Mouse (Mus musculus) heart, embryonic 12.5 days (tissue): ENCODE measurements around the gene Tctex1d4. TPM values are rescaled to one million over a fixed set of nuclear protein-coding genes. Genes with fewer than 3 reads are reported as not detected.

Experiments used
- ATAC-seq: fragments of 200-750 bp; cut with Nextera tagmentation; 2 replicates; pipeline ENCODE4 v1.8.0; 2017; ENCODE audit warnings: moderate TSS enrichment, moderate library complexity; ENCODE audit not compliant: insufficient number of reproducible peaks, low FRiP score
- H3K27ac ChIP-seq: fragments of 300-500 bp; sonication (generic); 2 replicates; pipeline ENCODE4 v1.5.1; 2016; ENCODE audit warnings: mild to moderate bottlenecking, moderate library complexity; ENCODE audit not compliant: poor library complexity, severe bottlenecking
- H3K27me3 ChIP-seq: fragments of 300-500 bp; sonication (generic); replicated peaks from 2 replicates; pipeline ENCODE4 v1.6.1; 2016; ENCODE audit warnings: mild to moderate bottlenecking, moderate library complexity
- H3K36me3 ChIP-seq: fragments of 300-500 bp; sonication (generic); 2 replicates; pipeline ENCODE4 v1.6.1; 2016; ENCODE audit warnings: mild to moderate bottlenecking, moderate library complexity
- H3K4me1 ChIP-seq: fragments of 300-500 bp; sonication (generic); replicated peaks from 2 replicates; pipeline ENCODE4 v1.6.1; 2016; ENCODE audit warnings: mild to moderate bottlenecking
- H3K4me2 ChIP-seq: fragments of 300-500 bp; sonication (generic); 2 replicates; pipeline ENCODE4 v1.6.1; 2016; ENCODE audit warnings: mild to moderate bottlenecking, moderate library complexity
- H3K4me3 ChIP-seq: fragments of 300-500 bp; sonication (generic); 2 replicates; pipeline ENCODE4 v1.5.1; 2016; ENCODE audit warnings: mild to moderate bottlenecking
- H3K9ac ChIP-seq: fragments of 300-500 bp; sonication (generic); 2 replicates; pipeline ENCODE4 v1.6.1; 2016; ENCODE audit warnings: mild to moderate bottlenecking, moderate library complexity
- H3K9me3 ChIP-seq: fragments of 300-500 bp; sonication (generic); replicated peaks from 2 replicates; pipeline ENCODE4 v1.6.1; 2016; ENCODE audit warnings: mild to moderate bottlenecking, moderate library complexity
- WGBS: fragments of 180-500 bp; shearing (Covaris S2); methylation state at CpG from one replicate; pipeline ENCODE4 v1.1.7; 2016; 5-methylcytosine and 5-hydroxymethylcytosine counted together
- microRNA-seq: library from miRNA; unstranded; fragments of <30 nt; microRNA quantifications from one replicate; pipeline ENCODE4, GENCODE M21; 2017
- polyA plus RNA-seq: library from polyadenylated mRNA; unstranded; fragments of >200 nt; fragmentation: Nextera tagmentation; extraction: Ambion mirVana; gene quantifications from 2 replicates; pipeline ENCODE4 v1.2.1, GENCODE M21; 2016

Tctex1d4 gene
- polyA plus RNA-seq, 1 experiment from 2014 or later: not detected

DNA sequence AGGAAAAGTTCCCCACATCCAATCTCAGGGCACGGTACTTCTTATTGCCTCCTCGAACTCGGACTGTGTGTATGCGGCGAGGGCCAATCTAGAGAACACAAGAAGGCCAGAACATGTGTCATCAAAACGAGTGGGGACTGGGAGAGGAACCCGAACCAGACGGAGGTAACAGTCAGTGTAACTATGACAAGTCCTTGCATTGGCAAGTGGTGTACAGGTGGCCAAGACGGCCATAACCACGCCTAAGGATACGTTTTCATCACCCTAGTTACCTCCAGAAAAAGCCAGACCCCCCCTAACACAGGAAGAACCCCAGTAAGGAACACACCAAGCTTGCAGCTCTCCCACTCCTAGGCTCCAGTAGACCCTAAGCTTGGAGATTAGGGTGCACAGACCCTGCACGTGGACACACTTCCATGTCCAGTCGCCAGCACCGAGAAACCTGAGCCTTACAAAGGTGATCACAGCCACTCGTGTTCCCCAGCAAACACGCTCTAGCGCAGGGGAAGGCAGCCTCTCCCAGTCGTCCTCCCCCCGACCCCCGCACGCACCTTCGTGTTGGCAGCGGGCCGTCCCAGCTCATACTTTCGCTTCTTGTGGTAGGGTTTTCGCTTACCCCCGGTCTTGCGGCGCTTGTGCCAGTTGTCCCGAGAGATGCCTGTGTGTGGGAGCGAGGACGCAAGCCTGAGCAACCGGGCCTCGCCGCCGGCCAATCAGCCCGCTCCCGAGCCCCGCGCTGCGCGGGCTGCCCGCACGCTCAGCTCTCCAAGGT lies 28.6 kb downstream of the Tctex1d4 start:
- H3K4me2 ChIP-seq: peak overlapping the region; percentile 81
- ATAC-seq: no peak
- peak overlapping the region; percentile 92 for H3K27ac ChIP-seq
- H3K4me1 ChIP-seq: peaks cover 26% of the 10 kb centered on the region
- peak overlapping the region; percentile 97 for H3K4me3 ChIP-seq
- WGBS: 2% methylated on average over 44 of the region's 44 CpGs
- H3K9me3 ChIP-seq: no peaks in the 10 kb centered on the region
- H3K27me3 ChIP-seq: no peaks in the 10 kb centered on the region
- H3K36me3 ChIP-seq: peaks cover 57% of the 10 kb centered on the region
- H3K9ac ChIP-seq: peak overlapping the region; percentile 100

GRCm38 (mm10) chr4:117155792-117156355 lies 29.3 kb downstream of the Tctex1d4 start, which contains the start of gene Rps8:
Rps8 (minus strand) TSS chr4:117156243.
- ATAC-seq: peak; percentile 92
- H3K4me3 ChIP-seq: peak within 1 kb of the TSS; percentile 97
- no peaks in the 10 kb centered on the region for H3K27me3 ChIP-seq
- peaks cover 57% of the 10 kb centered on the region for H3K36me3 ChIP-seq
- H3K9ac ChIP-seq: peak within 1 kb of the TSS; percentile 100
- WGBS: under 1% methylated on average over 52 of the region's 52 CpGs
- peak within 1 kb of the TSS; percentile 92 for H3K27ac ChIP-seq
- peak within 1 kb of the TSS; percentile 81 for H3K4me2 ChIP-seq
- H3K4me1 ChIP-seq: peaks cover 26% of the 10 kb centered on the region
- no peaks in the 10 kb centered on the region for H3K9me3 ChIP-seq

- Histone ChIP-seq H3K36me3 (peaks cover 57% of the 10 kb centered on the region), H3K4me2 (peak overlapping the region; percentile 81), H3K27me3 (no peaks in the 10 kb centered on the region), H3K4me3 (peak overlapping the region; percentile 97), H3K27ac (peak overlapping the region; percentile 92; the same call in 1 of the 2 replicates), H3K9ac (no peak overlapping the region), H3K9me3 (no peaks in the 10 kb centered on the region), H3K4me1 (peaks cover 26% of the 10 kb centered on the region)
- 29% methylated on average over 6 of the region's 6 CpGs for WGBS
- ATAC-seq: no peak
Measured at GRCm38 (mm10) chr4:117156372-117156771, 29.8 kb downstream of the Tctex1d4 start.

DNA sequence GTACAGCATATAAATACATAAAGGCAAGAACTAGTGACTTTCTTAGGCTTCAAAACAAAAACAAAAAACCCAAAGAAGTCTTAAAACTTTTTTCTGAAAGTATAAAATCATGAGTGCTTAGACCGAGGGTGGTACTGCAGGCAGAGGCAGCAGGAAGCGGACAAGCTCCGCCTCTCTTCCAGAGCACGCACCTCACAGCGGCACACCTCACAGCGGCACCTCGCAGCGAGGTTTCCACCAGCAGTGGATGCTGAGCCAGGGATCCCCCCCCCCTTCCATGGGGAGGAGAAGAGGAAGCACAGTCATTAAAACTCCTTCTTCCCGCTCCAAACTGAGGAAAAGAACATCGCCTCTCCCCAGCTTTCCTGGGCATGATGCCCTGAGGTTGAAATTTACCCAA lies 33.1 kb downstream of the Tctex1d4 start:
- H3K27ac ChIP-seq: no peak overlapping the region
- peaks cover 57% of the 10 kb centered on the region for H3K36me3 ChIP-seq
- no peaks in the 10 kb centered on the region for H3K9me3 ChIP-seq
- no peak overlapping the region for H3K9ac ChIP-seq
- no peak for ATAC-seq
- H3K4me2 ChIP-seq: no peak overlapping the region
- no peaks in the 10 kb centered on the region for H3K27me3 ChIP-seq
- no peaks in the 10 kb centered on the region; the same call in 1 of the 2 replicates for H3K4me1 ChIP-seq
- WGBS: 83% methylated on average over 10 of the region's 10 CpGs
- no peak overlapping the region for H3K4me3 ChIP-seq

DNA sequence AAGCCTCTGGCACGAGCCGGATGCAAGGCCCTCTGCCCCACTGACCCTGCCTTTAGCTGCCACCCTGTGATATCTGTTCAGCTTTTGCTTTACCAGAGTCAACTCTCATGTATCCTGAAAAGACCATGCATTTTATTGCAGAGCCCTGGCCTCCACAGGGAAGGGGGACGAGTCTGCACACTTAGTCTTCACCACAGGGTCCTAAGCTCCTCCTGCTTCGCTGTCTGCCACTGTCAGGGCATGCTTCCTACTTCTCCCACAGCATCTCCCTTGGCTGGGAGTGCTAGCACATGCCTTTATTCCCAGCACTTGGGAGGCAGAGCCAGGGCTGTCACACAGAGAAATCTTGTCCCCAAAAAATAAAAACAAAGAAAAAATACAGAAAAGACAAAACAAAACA lies 34.6 kb downstream of the Tctex1d4 start:
- Histone ChIP-seq H3K9me3 (no peaks in the 10 kb centered on the region), H3K4me2 (no peak overlapping the region), H3K36me3 (peaks cover 68% of the 10 kb centered on the region), H3K27ac (no peak overlapping the region), H3K4me1 (no peaks in the 10 kb centered on the region), H3K9ac (no peak overlapping the region), H3K4me3 (no peak overlapping the region), H3K27me3 (no peaks in the 10 kb centered on the region)
- 76% methylated on average over 4 of the region's 4 CpGs for WGBS
- ATAC-seq: no peak

DNA sequence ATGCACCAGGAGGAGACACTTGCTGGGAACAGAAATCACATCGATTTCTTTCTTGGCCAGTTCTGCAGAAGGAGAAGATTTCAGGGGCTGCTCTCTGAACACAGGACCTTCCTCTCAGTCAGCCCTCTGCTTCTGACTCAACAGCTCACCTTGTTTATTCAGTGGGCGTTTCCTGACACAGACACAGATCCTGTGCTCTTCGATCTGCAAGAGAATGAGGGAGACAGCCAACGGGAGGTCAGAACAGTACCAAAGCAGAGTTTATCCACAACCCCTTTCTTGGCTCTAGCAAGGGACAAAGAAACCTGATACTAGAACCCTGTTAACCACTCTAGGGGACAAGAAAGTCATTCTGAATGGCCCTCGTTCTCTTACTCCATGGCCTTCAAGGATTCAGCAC lies 43.3 kb downstream of the Tctex1d4 start:
- no peak for ATAC-seq
- peaks cover 97% of the 10 kb centered on the region for H3K36me3 ChIP-seq
- H3K27me3 ChIP-seq: no peaks in the 10 kb centered on the region
- H3K4me1 ChIP-seq: no peaks in the 10 kb centered on the region
- 88% methylated on average over 5 of the region's 5 CpGs for WGBS
- no peak overlapping the region for H3K27ac ChIP-seq
- H3K4me2 ChIP-seq: no peak overlapping the region
- no peak overlapping the region for H3K9ac ChIP-seq
- no peak overlapping the region for H3K4me3 ChIP-seq
- no peaks in the 10 kb centered on the region for H3K9me3 ChIP-seq

Small RNA genes within 50 kb of the gene (microRNA-seq; reads per million reads assigned to microRNA genes)
- not detected for gene Gm22398

Other genes with a start within 250 kb of the Tctex1d4 start
- gene Zswim5, start 249.4 kb upstream of the Tctex1d4 start, polyA plus RNA-seq: 0.50 and 0.79 TPM in 2 replicates
- 90.9 and 92.2 TPM in 2 replicates for gene Urod, start 132.4 kb upstream of the Tctex1d4 start, polyA plus RNA-seq
- 6.8 and 8.0 TPM in 2 replicates for gene Hectd3, start 131.5 kb upstream of the Tctex1d4 start, polyA plus RNA-seq
- gene Eif2b3, start 107.4 kb upstream of the Tctex1d4 start, polyA plus RNA-seq: 25.2 and 29.2 TPM in 2 replicates
- gene Ptch2, start 30.7 kb upstream of the Tctex1d4 start, polyA plus RNA-seq: 2.6 and 2.7 TPM in 2 replicates
- gene Btbd19, start 1.1 kb upstream of the Tctex1d4 start, polyA plus RNA-seq: 3.3 and 3.5 TPM in 2 replicates
- 2.6 TPM in 2 replicates for gene Plk3, start 7.2 kb downstream of the Tctex1d4 start, polyA plus RNA-seq
- gene Rps8, start 29.4 kb downstream of the Tctex1d4 start, polyA plus RNA-seq: 612 and 621 TPM in 2 replicates
- gene Kif2c, start 55.8 kb downstream of the Tctex1d4 start, polyA plus RNA-seq: 51.8 and 53.4 TPM in 2 replicates
- gene Tmem53, start 125.2 kb downstream of the Tctex1d4 start, polyA plus RNA-seq: 18.2 and 19.6 TPM in 2 replicates
- gene Armh1, start 125.3 kb downstream of the Tctex1d4 start, polyA plus RNA-seq: 0.37 and 0.70 TPM in 2 replicates